13 mouse cellular contexts compared by ENCODE assay signal in the genomic region with DNA sequence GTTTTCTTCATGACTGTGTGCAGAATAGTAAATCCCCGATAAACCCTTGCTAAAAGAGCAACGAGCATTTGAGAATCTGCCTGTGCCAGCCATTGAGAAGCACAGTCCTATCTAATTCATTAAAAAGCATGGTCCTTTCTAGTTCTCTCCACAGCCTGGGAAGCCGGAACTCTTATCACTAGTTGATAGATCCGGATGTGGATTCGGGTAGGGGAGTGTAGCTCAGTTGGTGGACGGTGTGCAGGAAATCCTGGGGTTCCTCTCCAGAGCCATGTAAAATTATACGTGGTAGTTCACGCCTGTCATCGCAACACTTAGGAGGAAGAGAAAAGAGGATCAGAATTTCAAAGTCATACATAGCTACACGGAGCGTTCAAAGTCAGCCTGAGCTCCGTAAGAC. TPM values are rescaled to one million over a fixed set of nuclear protein-coding genes. Genes with fewer than 3 reads are reported as not detected.
A peak's percentile ranks its signal among the peaks of the same experiment; 100 is the strongest.
DNase-seq lines count a peak whose midpoint lies in the region; ATAC-seq and TF ChIP-seq lines count a peak whose summit lies in the region.
"Had no signal": no experiment of that assay in that cellular context is flagged by ENCODE, and none has a peak within 500 bp of the region (broad histone marks: within the 10 kb centered on the region; RNA-seq: fewer than 3 reads in every experiment).

No protein-coding gene starts in this region.

- no peak overlapping the region for H3K4me3 ChIP-seq in heart, embryonic 14.5 days (ENCODE audit: control insufficient read depth in 1 of 2, insufficient read depth in 1 of 2, low read depth in 1 of 2, low read length in 2 of 2)
- H3K4me3 ChIP-seq in bone marrow macrophage, adult 2 months (ENCODE audit: insufficient read depth, low read length), result no peak overlapping the region
- H3K4me3 ChIP-seq in liver, embryonic 16.5 days (ENCODE audit: low read depth, low read length), result no peak overlapping the region
- H3K4me3 ChIP-seq in hindbrain, embryonic 13.5 days, result no peak overlapping the region
- H3K4me3 ChIP-seq: limb, embryonic 10.5 days had no signal

- 0 out of 2 replicates have a peak, but pooled peaks cover 2% of the 10 kb centered on the region for H3K36me3 ChIP-seq in heart, embryonic 14.5 days (ENCODE audit: control insufficient read depth, insufficient read depth, low read length)
- H3K36me3 ChIP-seq in liver, embryonic 16.5 days (ENCODE audit: control insufficient read depth, insufficient read depth), result no peaks in the 10 kb centered on the region
- H3K36me3 ChIP-seq in hindbrain, embryonic 13.5 days, result no peaks in the 10 kb centered on the region
- H3K36me3 ChIP-seq: limb, embryonic 10.5 days had no signal

- no peak for TF ChIP-seq POLR2A in bone marrow macrophage, adult 2 months (IDR thresholded peaks at IDR 0.05; ENCODE audit: borderline replicate concordance, low read depth, low read length)

- no peak for DNase-seq in heart, postnatal 4 days
- DNase-seq in CD4-positive helper T cell, adult 2 months (ENCODE audit: low read depth, low spot score), result peak; percentile 55
- DNase-seq in embryo, embryonic 11 days, result no peak
- no peak for DNase-seq in c-Kit-positive CD71-positive TER-119-positive erythroid progenitor cells, embryonic 14.5 days (ENCODE audit: low spot score)
- DNase-seq: adrenal gland, postnatal 10 days; cerebellum, adult 11 months; forebrain, postnatal 0 days had no signal

- TF ChIP-seq CTCF in bone marrow macrophage, adult 2 months (IDR thresholded peaks at IDR 0.05; ENCODE audit: low read depth, low read length), result no peak

- H3K9ac ChIP-seq in heart, embryonic 14.5 days (ENCODE audit: low read length), result no peak overlapping the region
- no peak overlapping the region for H3K9ac ChIP-seq in liver, embryonic 16.5 days (ENCODE audit: low read depth, low read length)
- no peak overlapping the region for H3K9ac ChIP-seq in hindbrain, embryonic 13.5 days
- H3K9ac ChIP-seq: forebrain, postnatal 0 days had no signal

- 41% methylated on average over 12 of the region's 12 CpGs for WGBS in heart, embryonic 14.5 days
- WGBS in liver, embryonic 16.5 days (ENCODE audit: insufficient replicate concordance), result 13% methylated on average over 12 of the region's 12 CpGs
- WGBS in hindbrain, embryonic 13.5 days, result 86% methylated on average over 12 of the region's 12 CpGs

- no peaks in the 10 kb centered on the region for H3K9me3 ChIP-seq in heart, embryonic 14.5 days (ENCODE audit: control insufficient read depth, low read length)
- H3K9me3 ChIP-seq in liver, embryonic 16.5 days (replicated peaks; ENCODE audit: control insufficient read depth, low read length), result no peaks in the 10 kb centered on the region
- H3K9me3 ChIP-seq in hindbrain, embryonic 13.5 days, result no peaks in the 10 kb centered on the region
- H3K9me3 ChIP-seq: limb, embryonic 10.5 days had no signal

- peak overlapping the region; percentile 18; the same call in 1 of the 2 replicates for H3K4me2 ChIP-seq in heart, embryonic 14.5 days (ENCODE audit: low read length)
- peak overlapping the region; percentile 13; the same call in 1 of the 2 replicates for H3K4me2 ChIP-seq in liver, embryonic 16.5 days (ENCODE audit: low read depth, low read length)
- no peak overlapping the region for H3K4me2 ChIP-seq in hindbrain, embryonic 13.5 days

- H3K27ac ChIP-seq in heart, embryonic 14.5 days (replicated peaks in 1 of 2; ENCODE audit: control insufficient read depth in 1 of 2, insufficient read depth in 1 of 2, low read depth in 2 of 2, low read length in 2 of 2), result peak overlapping the region; percentile 15 to 50
- H3K27ac ChIP-seq in bone marrow macrophage, adult 2 months (ENCODE audit: insufficient read depth, low read depth, low read length), result peak overlapping the region; percentile 73
- no peak overlapping the region for H3K27ac ChIP-seq in liver, embryonic 16.5 days (ENCODE audit: low read length)
- no peak overlapping the region for H3K27ac ChIP-seq in hindbrain, embryonic 13.5 days
- H3K27ac ChIP-seq: limb, embryonic 10.5 days had no signal

- no peaks in the 10 kb centered on the region for H3K27me3 ChIP-seq in heart, embryonic 14.5 days (ENCODE audit: control insufficient read depth, insufficient read depth, low read length)
- H3K27me3 ChIP-seq in liver, embryonic 16.5 days (ENCODE audit: control insufficient read depth, insufficient read depth, low read depth, low read length), result no peaks in the 10 kb centered on the region
- H3K27me3 ChIP-seq in hindbrain, embryonic 13.5 days, result no peaks in the 10 kb centered on the region
- H3K27me3 ChIP-seq: Patski had no signal

- no peak for ATAC-seq in heart, embryonic 14.5 days (ENCODE audit: insufficient number of reproducible peaks, insufficient read depth, low FRiP score, low read depth)
- peak; percentile 24; the same call in 1 of the 2 replicates for ATAC-seq in liver, embryonic 16.5 days (ENCODE audit: low read depth)
- ATAC-seq in hindbrain, embryonic 13.5 days (ENCODE audit: low FRiP score), result no peak
- ATAC-seq: forebrain, postnatal 0 days; Patski had no signal

- H3K4me1 ChIP-seq in heart, embryonic 14.5 days (ENCODE audit: control insufficient read depth in 2 of 2, insufficient read depth in 2 of 2, low read length in 2 of 2), result peaks cover 0 to 8% of the 10 kb centered on the region in 2 experiments; a peak in 2 of 4 replicates
- H3K4me1 ChIP-seq in bone marrow macrophage, adult 2 months (ENCODE audit: control insufficient read depth, insufficient read depth, low read length), result peaks cover 79% of the 10 kb centered on the region
- H3K4me1 ChIP-seq in liver, embryonic 16.5 days (ENCODE audit: control insufficient read depth, low read depth, low read length), result no peaks in the 10 kb centered on the region; the same call in 1 of the 2 replicates
- no peaks in the 10 kb centered on the region for H3K4me1 ChIP-seq in hindbrain, embryonic 13.5 days (replicated peaks)
- H3K4me1 ChIP-seq: limb, embryonic 10.5 days had no signal

RNA-seq across cellular contexts. Expression of a gene that starts 21.5 kb away (rescaled TPM):
- polyA plus RNA-seq in heart, embryonic 14.5 days (2014; fragmentation: Nextera tagmentation; extraction: Ambion mirVana), result 74.7 and 79.5 TPM in 2 replicates
- total RNA-seq in heart, postnatal 4 days (2021), result 100 to 1,000 TPM; 103 to 111 TPM
- polyA plus RNA-seq in bone marrow macrophage, adult 2 months (2012; ENCODE audit: insufficient read depth, insufficient read length, missing spikeins), result 48.7 and 58.0 TPM in 2 replicates
- 10.4 TPM in 2 replicates for polyA plus RNA-seq in liver, embryonic 16.5 days (2015; fragmentation: Nextera tagmentation; extraction: Ambion mirVana)
- 22.8 and 23.5 TPM in 2 replicates for polyA plus RNA-seq in hindbrain, embryonic 13.5 days (2015; fragmentation: Nextera tagmentation; extraction: Ambion mirVana)

Comparison
In these comparisons a context has a peak if more than half of its experiments do, and no peak if none do; other contexts are left out.
1. H3K27ac ChIP-seq: peak in heart, embryonic 14.5 days (2 of 2) and bone marrow macrophage, adult 2 months (single experiment); none in liver, embryonic 16.5 days (single experiment) and hindbrain, embryonic 13.5 days (single experiment).